ENCODE assay signal across 12 mouse cellular contexts in the genomic region with DNA sequence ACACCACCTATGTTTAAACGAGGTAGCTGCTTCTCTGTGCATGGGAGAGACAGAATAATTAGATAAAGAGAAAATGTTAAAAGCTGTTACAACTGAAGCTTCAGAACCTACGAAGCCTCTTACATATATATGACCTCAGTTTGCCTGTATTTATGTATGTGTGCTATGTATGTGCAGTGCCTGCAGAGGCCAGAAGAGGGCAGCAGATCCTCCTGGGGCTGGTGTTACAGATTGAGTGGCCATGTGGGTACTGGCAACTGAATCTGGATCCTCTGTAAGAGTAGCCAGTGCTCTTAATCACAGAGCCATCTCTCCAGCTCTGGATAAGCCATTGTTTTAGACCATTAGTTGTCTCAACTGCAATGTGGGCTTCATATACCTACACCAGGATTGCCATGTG.
DNase-seq lines count a peak whose midpoint lies in the region; TF ChIP-seq lines count a peak whose summit lies in the region.
"Had no signal": no experiment of that assay in that cellular context is flagged by ENCODE, and none has a peak within 500 bp of the region (broad histone marks: within the 10 kb centered on the region; RNA-seq: fewer than 3 reads in every experiment).

No protein-coding gene starts in this region.

- H3K36me3 ChIP-seq in kidney, adult 2 months (ENCODE audit: control insufficient read depth, insufficient read depth, low read length): no peaks in the 10 kb centered on the region
- H3K36me3 ChIP-seq in thymus, adult 2 months (ENCODE audit: control insufficient read depth, insufficient read depth, low read length): no peaks in the 10 kb centered on the region
- H3K36me3 ChIP-seq: embryonic facial prominence, embryonic 15.5 days; limb, embryonic 12.5 days; midbrain, embryonic 15.5 days; neural tube, embryonic 15.5 days had no signal

- no peak for TF ChIP-seq POLR2A in kidney, adult 2 months (IDR thresholded peaks at IDR 0.05; ENCODE audit: low read depth, low read length)
- TF ChIP-seq POLR2A in thymus, adult 2 months (IDR thresholded peaks at IDR 0.05; ENCODE audit: control insufficient read depth, extremely low read depth, insufficient read depth, low read length, poor library complexity): no peak

- H3K27me3 ChIP-seq in kidney, adult 2 months (replicated peaks; ENCODE audit: control insufficient read depth, insufficient read depth, low read length): no peaks in the 10 kb centered on the region
- no peaks in the 10 kb centered on the region for H3K27me3 ChIP-seq in thymus, adult 2 months (ENCODE audit: control insufficient read depth, insufficient read depth, low read length)
- H3K27me3 ChIP-seq: embryonic facial prominence, embryonic 15.5 days; midbrain, embryonic 15.5 days; neural tube, embryonic 15.5 days had no signal

- WGBS in kidney, adult 2 months: 87% methylated on average over 2 of the region's 2 CpGs
- 96% methylated on average over 2 of the region's 2 CpGs for WGBS in thymus, adult 2 months

- no peak overlapping the region for H3K27ac ChIP-seq in kidney, adult 2 months (ENCODE audit: insufficient read depth, low read depth, low read length)
- no peak overlapping the region for H3K27ac ChIP-seq in thymus, adult 2 months (ENCODE audit: control insufficient read depth, insufficient read depth, low read length)
- H3K27ac ChIP-seq: embryonic facial prominence, embryonic 15.5 days; midbrain, embryonic 15.5 days; neural tube, embryonic 15.5 days had no signal

- no peaks in the 10 kb centered on the region for H3K4me1 ChIP-seq in kidney, adult 2 months (ENCODE audit: control insufficient read depth, insufficient read depth, low read length)
- no peaks in the 10 kb centered on the region for H3K4me1 ChIP-seq in thymus, adult 2 months (replicated peaks; ENCODE audit: control insufficient read depth, insufficient read depth, low read length)

- DNase-seq in kidney, adult 2 months: no peak
- DNase-seq in kidney, adult 11 months: no peak
- peak; percentile 2 for DNase-seq in thymus, postnatal 25 days
- DNase-seq in thymus, adult 2 months: no peak
- peak; percentile 70 for DNase-seq in ZHBTc4 (ENCODE audit: low read depth, low spot score)
- DNase-seq in frontal cortex, postnatal 36 days (ENCODE audit: low spot score in 2 of 2): no peak
- DNase-seq in urinary bladder, postnatal 14 days (ENCODE audit: low spot score): no peak
- DNase-seq: cerebellum, postnatal 36 days had no signal

- no peak overlapping the region for H3K4me3 ChIP-seq in kidney, adult 2 months (ENCODE audit: insufficient read depth, low read depth, low read length)
- H3K4me3 ChIP-seq in thymus, adult 2 months (ENCODE audit: control insufficient read depth, insufficient read depth, low read length): no peak overlapping the region
- H3K4me3 ChIP-seq: embryonic facial prominence, embryonic 15.5 days; limb, embryonic 12.5 days; midbrain, embryonic 15.5 days; neural tube, embryonic 15.5 days had no signal

- peak; percentile 33 for TF ChIP-seq CTCF in kidney, adult 2 months (conservative IDR thresholded peaks at IDR 0.05; ENCODE audit: insufficient read depth, insufficient read length, low read depth, low read length)
- no peak for TF ChIP-seq CTCF in thymus, adult 2 months (IDR thresholded peaks at IDR 0.05; ENCODE audit: borderline replicate concordance, control insufficient read depth, extremely low read depth, insufficient read depth, low read length, poor library complexity)

Comparison
In these comparisons a context has a peak if more than half of its experiments do, and no peak if none do; other contexts are left out.
1. DNase-seq: peak in thymus, postnatal 25 days (single experiment) and ZHBTc4 (single experiment); none in kidney, adult 2 months (single experiment), kidney, adult 11 months (single experiment), thymus, adult 2 months (single experiment), frontal cortex, postnatal 36 days (0 of 2) and urinary bladder, postnatal 14 days (single experiment).